Mouse (Mus musculus) thymus, adult 2 months (tissue): ENCODE measurements around the gene Supt20.

Source experiments
- CTCF ChIP-seq: fragments of 200-500 bp; IDR thresholded peaks from 2 replicates; pipeline ENCODE4 v1.5.1; 2012; ENCODE audit warnings: mild to moderate bottlenecking, control low read depth, low read length, moderate library complexity, borderline replicate concordance; ENCODE audit not compliant: control insufficient read depth, poor library complexity, insufficient read depth; ENCODE audit errors: extremely low read depth
- POLR2A ChIP-seq: fragments of 200-500 bp; IDR thresholded peaks from 2 replicates; pipeline ENCODE4 v1.6.1; 2012; ENCODE audit warnings: mild to moderate bottlenecking, low read length, control low read depth, moderate library complexity; ENCODE audit not compliant: control insufficient read depth, poor library complexity, insufficient read depth; ENCODE audit errors: extremely low read depth

DNA sequence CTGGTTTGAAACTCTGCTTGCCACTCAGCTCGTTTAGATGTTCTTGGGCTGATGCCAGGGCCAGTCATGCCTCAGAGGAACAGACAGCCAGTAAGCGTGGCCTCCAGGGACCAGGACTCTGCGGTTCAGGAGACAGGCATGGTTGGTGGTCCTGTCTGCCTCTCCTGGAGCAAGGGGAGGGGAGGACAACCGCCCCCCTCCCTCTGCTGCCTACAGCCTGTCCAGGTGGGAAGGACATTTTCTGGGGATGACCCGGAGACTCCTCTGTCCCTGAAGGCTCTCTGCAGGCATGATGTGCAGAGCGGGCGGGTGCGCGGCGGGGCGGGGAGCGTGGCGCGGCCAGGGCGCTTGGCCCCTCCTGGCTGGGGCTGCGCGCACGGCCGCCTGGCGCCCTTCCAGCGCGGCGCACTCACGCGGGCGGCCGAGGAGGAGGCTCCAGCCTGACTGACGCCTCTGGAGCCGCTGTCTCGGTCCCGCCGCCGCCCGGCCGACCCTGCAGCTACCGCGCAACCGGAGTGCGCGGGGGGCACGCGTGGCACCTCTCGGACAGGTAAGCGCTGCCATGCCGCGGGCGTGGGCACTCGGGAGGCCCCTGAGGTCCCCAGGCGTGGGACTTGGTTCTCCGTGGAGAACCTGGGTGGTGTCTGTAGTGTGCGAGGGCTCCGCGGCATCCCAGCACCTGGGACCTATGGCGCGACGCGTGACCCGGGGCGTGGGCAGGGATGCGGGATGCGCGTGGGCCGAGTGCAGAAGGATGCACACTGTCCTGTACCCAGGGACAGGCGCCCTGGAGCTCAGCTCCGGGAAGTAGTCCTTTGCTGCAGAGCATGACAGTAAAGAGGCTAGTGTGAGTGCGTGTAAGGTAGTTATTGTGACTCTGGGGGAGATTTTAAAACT lies 62.8 kb downstream of the Supt20 start, which contains the start of gene Smad9:
- no peak for TF ChIP-seq CTCF
- TF ChIP-seq POLR2A, result no peak
